Mouse (Mus musculus) testis, adult 2 months (tissue): ENCODE results near the gene Cd36.

Source experiments
- CTCF ChIP-seq: fragments of 200-500 bp; IDR thresholded peaks from 2 replicates; pipeline ENCODE4 v1.5.1; 2012; ENCODE audit warnings: low read depth, mild to moderate bottlenecking, inconsistent platforms, low read length, moderate library complexity; ENCODE audit not compliant: control insufficient read depth, insufficient read depth, insufficient replicate concordance
- POLR2A ChIP-seq: fragments of 200-500 bp; IDR thresholded peaks from 2 replicates; pipeline ENCODE4 v1.6.1; 2012; ENCODE audit warnings: low read depth, mild to moderate bottlenecking, inconsistent platforms, low read length, moderate library complexity; ENCODE audit not compliant: control insufficient read depth

- TF ChIP-seq POLR2A (no peak), CTCF (no peak)
Observed at GRCm38 (mm10) chr5:17889291-17889690, 690 bp upstream of the Cd36 start.
